Mouse (Mus musculus): ENCODE measurements around the gene Vmp1. TPM values are rescaled to one million over a fixed set of nuclear protein-coding genes. Genes with fewer than 3 reads are reported as not detected.
A peak's percentile ranks its signal among the peaks of the same experiment; 100 is the strongest.

The Vmp1 gene
- polyA plus RNA-seq, 1 experiment = 178 TPM

GRCm38 (mm10) chr11:86656849-86657567 lies 26.6 kb downstream of the Vmp1 start:
- Histone ChIP-seq H3K4me1 (ENCODE audit: control insufficient read depth, insufficient read depth, low read length) (peaks cover 22% of the 10 kb centered on the region), H3K4me3 (ENCODE audit: insufficient read depth, low read length) (no peak overlapping the region), H3K27ac (ENCODE audit: insufficient read depth, low read depth, low read length) (no peak overlapping the region)
- no peak for TF ChIP-seq CTCF (IDR thresholded peaks at IDR 0.05; ENCODE audit: low read depth, low read length)

DNA sequence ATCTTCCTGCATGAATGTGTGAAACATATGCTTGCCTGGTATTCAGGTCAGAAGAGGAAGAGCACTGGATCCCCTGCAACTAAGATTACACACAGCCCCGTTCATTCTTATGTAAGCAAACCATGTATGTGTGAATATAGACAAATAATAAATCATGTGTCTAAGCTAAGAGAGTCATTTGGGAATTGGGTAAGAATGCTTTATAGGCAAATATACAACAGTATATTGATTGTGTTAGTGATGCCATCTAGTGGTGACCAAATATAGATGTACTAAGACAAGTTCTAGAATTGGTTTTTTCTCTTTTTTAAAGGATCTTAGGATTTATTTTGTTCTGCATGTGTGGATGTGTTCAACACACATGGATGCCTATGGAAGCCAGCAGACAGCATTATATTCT lies 28.0 kb downstream of the Vmp1 start:
- Histone ChIP-seq H3K27ac (ENCODE audit: insufficient read depth, low read depth, low read length) (no peak overlapping the region), H3K4me1 (ENCODE audit: control insufficient read depth, insufficient read depth, low read length) (peaks cover 25% of the 10 kb centered on the region), H3K4me3 (ENCODE audit: insufficient read depth, low read length) (no peak overlapping the region)
- TF ChIP-seq CTCF (IDR thresholded peaks at IDR 0.05; ENCODE audit: low read depth, low read length) (no peak), POLR2A (IDR thresholded peaks at IDR 0.05; ENCODE audit: borderline replicate concordance, low read depth, low read length) (no peak)

DNA sequence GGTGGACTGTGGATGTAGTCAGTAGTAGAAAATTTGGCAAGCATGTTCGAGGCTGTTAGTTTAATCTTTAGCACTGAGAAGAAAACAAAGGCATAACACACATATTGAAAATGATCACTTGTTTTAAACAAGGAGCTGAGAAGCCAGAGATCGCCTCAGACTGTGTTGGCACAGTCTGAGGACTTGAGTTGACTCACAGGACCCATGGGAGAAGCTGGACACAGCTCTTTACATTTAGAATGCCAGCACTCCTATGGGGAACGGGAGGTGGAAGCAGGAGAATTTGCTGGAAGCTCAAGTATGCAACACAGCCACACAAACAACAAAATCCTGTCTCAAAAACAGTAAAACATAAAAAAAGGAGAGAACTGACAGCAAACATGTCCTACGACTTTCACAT lies 29.5 kb downstream of the Vmp1 start:
- Histone ChIP-seq H3K4me1 (ENCODE audit: control insufficient read depth, insufficient read depth, low read length) (peaks cover 25% of the 10 kb centered on the region), H3K4me3 (ENCODE audit: insufficient read depth, low read length) (no peak overlapping the region), H3K27ac (ENCODE audit: insufficient read depth, low read depth, low read length) (no peak overlapping the region)
- no peak for TF ChIP-seq CTCF (IDR thresholded peaks at IDR 0.05; ENCODE audit: low read depth, low read length)
- TF ChIP-seq POLR2A (IDR thresholded peaks at IDR 0.05; ENCODE audit: borderline replicate concordance, low read depth, low read length) = no peak

GRCm38 (mm10) chr11:86653446-86653845 lies 30.2 kb downstream of the Vmp1 start:
- H3K4me1 ChIP-seq (ENCODE audit: control insufficient read depth, insufficient read depth, low read length) = peaks cover 25% of the 10 kb centered on the region
- no peak overlapping the region for H3K27ac ChIP-seq (ENCODE audit: insufficient read depth, low read depth, low read length)
- no peak overlapping the region for H3K4me3 ChIP-seq (ENCODE audit: insufficient read depth, low read length)
- TF ChIP-seq CTCF (IDR thresholded peaks at IDR 0.05; ENCODE audit: low read depth, low read length) = no peak
- no peak for TF ChIP-seq POLR2A (IDR thresholded peaks at IDR 0.05; ENCODE audit: borderline replicate concordance, low read depth, low read length)

DNA sequence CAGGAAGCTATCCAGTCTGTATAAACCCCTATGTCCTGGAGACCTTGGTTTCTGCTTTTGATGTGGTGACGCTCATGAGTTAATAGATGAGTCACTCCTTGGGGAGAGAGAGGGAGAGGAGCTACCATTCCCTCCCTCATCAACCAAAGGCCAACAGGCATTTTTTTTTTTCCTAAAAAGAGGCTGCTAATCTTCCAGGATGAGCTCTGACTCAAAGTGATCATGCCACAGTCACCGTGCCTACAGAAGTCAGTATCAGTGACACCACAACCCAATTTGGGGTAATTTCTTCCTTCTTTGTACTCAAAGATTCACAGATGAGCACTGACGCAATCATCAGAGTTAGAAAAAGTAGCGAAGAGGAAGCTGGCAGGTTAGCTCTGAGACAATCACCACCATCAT lies 31.1 kb downstream of the Vmp1 start:
- peaks cover 25% of the 10 kb centered on the region for H3K4me1 ChIP-seq (ENCODE audit: control insufficient read depth, insufficient read depth, low read length)
- H3K27ac ChIP-seq (ENCODE audit: insufficient read depth, low read depth, low read length) = peak overlapping the region; percentile 77
- no peak for TF ChIP-seq CTCF (IDR thresholded peaks at IDR 0.05; ENCODE audit: low read depth, low read length)
- no peak for TF ChIP-seq POLR2A (IDR thresholded peaks at IDR 0.05; ENCODE audit: borderline replicate concordance, low read depth, low read length)
- H3K4me3 ChIP-seq (ENCODE audit: insufficient read depth, low read length) = 0 out of 2 replicates have a peak overlapping the region, but pooled peaks have one; percentile 1

DNA sequence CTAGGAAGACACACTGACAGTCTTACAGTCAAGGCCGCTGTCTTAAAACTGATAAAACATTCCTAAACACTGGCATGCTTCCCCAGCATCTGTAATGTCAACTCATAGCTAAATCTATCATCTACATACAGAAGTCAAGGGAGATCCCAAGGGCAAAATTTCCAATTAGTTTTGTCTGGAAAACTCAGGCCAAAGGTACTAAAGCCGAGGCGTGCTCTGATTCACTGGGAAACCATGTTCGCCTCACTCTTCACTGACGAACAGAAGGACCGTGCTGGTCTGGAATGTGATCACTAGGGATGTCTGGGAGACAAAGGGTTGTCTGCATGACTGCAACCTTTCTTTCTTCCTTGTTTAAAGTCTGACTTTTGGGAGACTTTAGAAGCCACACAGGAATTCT lies 33.0 kb downstream of the Vmp1 start:
- Histone ChIP-seq H3K4me3 (ENCODE audit: insufficient read depth, low read length) (no peak overlapping the region), H3K27ac (ENCODE audit: insufficient read depth, low read depth, low read length) (no peak overlapping the region), H3K4me1 (ENCODE audit: control insufficient read depth, insufficient read depth, low read length) (peaks cover 18% of the 10 kb centered on the region)
- no peak for TF ChIP-seq CTCF (IDR thresholded peaks at IDR 0.05; ENCODE audit: low read depth, low read length)
- TF ChIP-seq POLR2A (IDR thresholded peaks at IDR 0.05; ENCODE audit: borderline replicate concordance, low read depth, low read length) = no peak

DNA sequence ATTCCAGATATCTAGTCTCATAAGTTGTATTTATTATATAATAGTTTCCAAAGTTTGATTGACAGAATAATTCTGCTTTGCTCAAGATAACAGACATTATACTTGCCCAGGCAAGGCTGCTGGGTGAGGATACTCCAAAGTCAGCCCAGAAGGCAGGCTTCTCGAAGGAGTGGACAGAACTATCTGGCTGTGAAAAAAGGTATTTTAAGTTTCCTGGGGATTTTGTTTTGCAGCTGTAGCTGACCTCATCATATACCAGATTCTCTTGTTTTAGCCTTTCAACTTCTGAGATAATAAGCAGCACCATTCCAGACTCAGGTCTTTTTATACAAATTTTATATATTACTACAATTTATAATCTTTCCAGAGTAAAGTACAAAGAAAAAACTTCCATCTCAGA lies 34.1 kb downstream of the Vmp1 start:
- no peak for TF ChIP-seq CTCF (IDR thresholded peaks at IDR 0.05; ENCODE audit: low read depth, low read length)
- TF ChIP-seq POLR2A (IDR thresholded peaks at IDR 0.05; ENCODE audit: borderline replicate concordance, low read depth, low read length) = no peak
- Histone ChIP-seq H3K4me1 (ENCODE audit: control insufficient read depth, insufficient read depth, low read length) (peaks cover 16% of the 10 kb centered on the region), H3K4me3 (ENCODE audit: insufficient read depth, low read length) (no peak overlapping the region), H3K27ac (ENCODE audit: insufficient read depth, low read depth, low read length) (no peak overlapping the region)

GRCm38 (mm10) chr11:86647706-86648447 lies 35.8 kb downstream of the Vmp1 start:
- no peak overlapping the region for H3K4me3 ChIP-seq (ENCODE audit: insufficient read depth, low read length)
- H3K27ac ChIP-seq (ENCODE audit: insufficient read depth, low read depth, low read length) = no peak overlapping the region
- H3K4me1 ChIP-seq (ENCODE audit: control insufficient read depth, insufficient read depth, low read length) = peaks cover 12% of the 10 kb centered on the region
- no peak for TF ChIP-seq CTCF (IDR thresholded peaks at IDR 0.05; ENCODE audit: low read depth, low read length)
- no peak for TF ChIP-seq POLR2A (IDR thresholded peaks at IDR 0.05; ENCODE audit: borderline replicate concordance, low read depth, low read length)

GRCm38 (mm10) chr11:86646885-86647459 lies 36.7 kb downstream of the Vmp1 start:
- Histone ChIP-seq H3K4me3 (ENCODE audit: insufficient read depth, low read length) (no peak overlapping the region), H3K27ac (ENCODE audit: insufficient read depth, low read depth, low read length) (no peak overlapping the region), H3K4me1 (ENCODE audit: control insufficient read depth, insufficient read depth, low read length) (peaks cover 3% of the 10 kb centered on the region)
- TF ChIP-seq POLR2A (IDR thresholded peaks at IDR 0.05; ENCODE audit: borderline replicate concordance, low read depth, low read length) (no peak), CTCF (IDR thresholded peaks at IDR 0.05; ENCODE audit: low read depth, low read length) (no peak)
